Mouse (Mus musculus) forelimb bud, embryonic 11.5 days (tissue): Measurements from ENCODE around the gene Cdh15.
A peak's percentile ranks its signal among the peaks of the same experiment; 100 is the strongest.

Experiments used
- DNase-seq: peaks from one replicate; pipeline ENCODE4 v3.0.0-alpha.2; 2012; ENCODE audit warnings: low read depth, low spot score

Gene Cdh15

GRCm38 (mm10) chr8:122883671-122884070, 35.9 kb downstream of the Cdh15 start:
- DNase-seq = no peak

- no peak for DNase-seq
Measured at GRCm38 (mm10) chr8:122891440-122891839, 43.7 kb downstream of the Cdh15 start.

DNA sequence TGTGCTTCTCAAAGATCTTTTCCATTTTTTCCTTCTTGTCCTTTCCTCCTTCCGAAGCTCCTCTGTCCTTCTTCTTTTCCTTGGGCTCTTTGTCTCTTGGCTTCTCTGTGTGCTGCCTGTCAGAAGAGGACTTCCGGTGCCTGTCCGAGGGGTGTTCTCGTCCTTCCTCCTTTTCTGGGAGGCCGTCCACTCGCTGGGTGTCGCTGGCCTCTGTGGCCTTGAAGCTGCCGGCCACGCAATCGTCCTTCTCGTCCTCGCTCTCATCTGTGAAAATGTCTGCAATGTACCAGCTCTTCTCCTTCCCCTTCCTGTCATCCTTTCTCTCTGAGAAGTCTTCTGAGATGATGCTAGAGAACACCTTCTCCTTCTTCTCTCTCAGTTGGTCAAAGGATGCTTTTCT, 45.7 kb downstream of the Cdh15 start:
- no peak for DNase-seq

GRCm38 (mm10) chr8:122896317-122896716, 48.6 kb downstream of the Cdh15 start:
- no peak for DNase-seq

DNA sequence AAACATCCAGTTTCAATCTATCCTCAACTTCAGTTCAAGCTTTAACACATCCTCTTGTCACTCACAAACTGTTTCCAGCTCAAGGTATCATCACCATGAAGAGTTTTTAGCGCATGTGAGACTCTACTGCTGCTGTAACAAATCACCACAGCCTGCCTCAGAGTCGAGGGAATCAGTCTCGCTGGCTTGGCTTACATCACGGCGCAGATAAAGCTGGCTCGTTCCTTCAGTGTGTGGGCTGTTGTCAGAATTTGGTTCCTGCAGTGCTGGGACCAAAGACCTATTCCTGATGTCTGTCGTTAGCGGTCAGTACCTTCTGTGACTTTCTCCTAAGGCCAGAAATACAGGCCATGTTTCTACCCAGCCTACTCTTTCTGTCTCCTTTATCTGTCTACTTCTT, 49.4 kb downstream of the Cdh15 start:
- no peak for DNase-seq

- DNase-seq = no peak
Measured at GRCm38 (mm10) chr8:122898018-122898417, 50.3 kb downstream of the Cdh15 start.

GRCm38 (mm10) chr8:122898473-122898872, 50.7 kb downstream of the Cdh15 start:
- DNase-seq = no peak

- no peak for DNase-seq
Measured at GRCm38 (mm10) chr8:122899085-122899484, 51.3 kb downstream of the Cdh15 start.

GRCm38 (mm10) chr8:122901476-122901875, 53.7 kb downstream of the Cdh15 start:
- DNase-seq = no peak

GRCm38 (mm10) chr8:122901892-122902515, 54.2 kb downstream of the Cdh15 start:
- DNase-seq = no peak

DNA sequence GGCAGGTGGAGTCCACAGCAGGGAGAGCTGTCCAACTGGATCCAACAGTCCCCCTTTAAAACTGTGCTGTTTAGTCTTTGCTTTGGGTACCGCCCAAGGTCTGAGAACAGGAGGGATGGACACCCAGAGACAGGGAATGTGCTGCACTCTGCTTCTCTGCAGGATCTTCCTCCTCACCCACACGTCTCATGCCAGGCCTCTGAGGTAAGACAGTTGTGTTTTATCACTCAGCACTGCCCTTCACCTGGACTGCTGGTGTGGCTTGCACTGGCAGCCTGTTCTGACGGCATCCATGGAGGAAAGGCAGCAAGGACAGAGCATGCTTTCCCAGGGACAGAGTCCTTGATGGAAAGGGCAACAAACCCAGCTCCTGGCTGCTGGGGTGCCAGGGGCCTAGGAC, 54.8 kb downstream of the Cdh15 start:
- DNase-seq = no peak

DNA sequence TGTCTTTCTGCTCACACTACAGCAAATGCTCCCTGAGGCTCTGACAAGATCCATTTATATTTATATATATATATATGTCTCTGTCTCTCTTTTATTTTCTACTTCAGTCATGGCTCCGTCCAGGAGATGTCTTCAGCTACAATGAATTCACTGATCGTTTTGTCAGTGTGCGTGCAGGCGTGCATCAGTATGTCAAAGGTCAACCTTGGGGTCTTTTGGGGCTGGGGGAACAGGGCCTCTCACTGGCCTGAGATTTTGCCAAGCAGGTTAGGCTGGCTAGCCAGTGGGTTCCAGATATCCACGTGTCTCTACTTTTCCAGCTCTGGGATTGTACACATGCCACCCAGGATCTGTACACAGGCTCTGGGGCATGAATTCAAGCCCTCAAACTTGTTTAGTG, 55.2 kb downstream of the Cdh15 start:
- no peak for DNase-seq

GRCm38 (mm10) chr8:122904496-122904895, 56.7 kb downstream of the Cdh15 start:
- no peak for DNase-seq

- DNase-seq = no peak
Measured at GRCm38 (mm10) chr8:122905346-122905745, 57.6 kb downstream of the Cdh15 start.

GRCm38 (mm10) chr8:122906463-122907021, 58.8 kb downstream of the Cdh15 start:
- DNase-seq = peak; percentile 76

DNA sequence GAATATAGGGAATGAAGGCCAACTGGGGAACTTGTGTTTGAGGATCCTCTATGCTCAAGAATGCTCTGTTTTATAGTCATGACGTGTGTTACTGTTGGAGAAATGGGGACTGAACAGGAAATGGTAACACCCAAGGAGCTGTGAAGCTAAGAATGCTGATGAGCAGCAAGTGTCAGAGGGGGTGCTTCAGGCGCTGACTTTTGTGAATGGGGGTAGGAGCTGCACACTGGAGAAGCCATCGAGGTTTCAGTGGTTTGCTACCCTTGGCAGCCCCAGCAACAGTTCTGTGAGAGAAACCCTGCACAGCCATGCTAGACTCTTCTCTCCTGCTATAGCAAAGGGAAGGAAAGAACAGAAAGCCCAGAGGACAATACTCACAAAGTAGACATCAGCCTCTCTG, 64.4 kb downstream of the Cdh15 start:
- no peak for DNase-seq

- no peak for DNase-seq
Measured at GRCm38 (mm10) chr8:122912871-122913270, 65.1 kb downstream of the Cdh15 start.

GRCm38 (mm10) chr8:122916766-122917165, 69.0 kb downstream of the Cdh15 start:
- no peak for DNase-seq
